Mouse (Mus musculus) adrenal gland, adult 10 weeks (tissue): ENCODE results near the gene Slc6a16. TPM values are rescaled to one million over a fixed set of nuclear protein-coding genes. Genes with fewer than 3 reads are reported as not detected.

Source experiments
- polyA plus RNA-seq: library from polyadenylated mRNA; stranded (reverse); fragments of 350-450 nt; fragmentation: Illumina TruSeq; extraction: RNeasy Lipid Tissue Mini Kit (QIAGEN cat#74804); gene quantifications from one replicate; pipeline ENCODE4 v1.2.3, GENCODE M21; 2014; ENCODE audit warnings: low read depth, low replicate concordance

Slc6a16 gene
- polyA plus RNA-seq: not detected

GRCm38 (mm10) chr7:45240633-45241388 is at the start of gene Slc6a16:
Slc6a16 (plus strand) TSS chr7:45241085.

DNA sequence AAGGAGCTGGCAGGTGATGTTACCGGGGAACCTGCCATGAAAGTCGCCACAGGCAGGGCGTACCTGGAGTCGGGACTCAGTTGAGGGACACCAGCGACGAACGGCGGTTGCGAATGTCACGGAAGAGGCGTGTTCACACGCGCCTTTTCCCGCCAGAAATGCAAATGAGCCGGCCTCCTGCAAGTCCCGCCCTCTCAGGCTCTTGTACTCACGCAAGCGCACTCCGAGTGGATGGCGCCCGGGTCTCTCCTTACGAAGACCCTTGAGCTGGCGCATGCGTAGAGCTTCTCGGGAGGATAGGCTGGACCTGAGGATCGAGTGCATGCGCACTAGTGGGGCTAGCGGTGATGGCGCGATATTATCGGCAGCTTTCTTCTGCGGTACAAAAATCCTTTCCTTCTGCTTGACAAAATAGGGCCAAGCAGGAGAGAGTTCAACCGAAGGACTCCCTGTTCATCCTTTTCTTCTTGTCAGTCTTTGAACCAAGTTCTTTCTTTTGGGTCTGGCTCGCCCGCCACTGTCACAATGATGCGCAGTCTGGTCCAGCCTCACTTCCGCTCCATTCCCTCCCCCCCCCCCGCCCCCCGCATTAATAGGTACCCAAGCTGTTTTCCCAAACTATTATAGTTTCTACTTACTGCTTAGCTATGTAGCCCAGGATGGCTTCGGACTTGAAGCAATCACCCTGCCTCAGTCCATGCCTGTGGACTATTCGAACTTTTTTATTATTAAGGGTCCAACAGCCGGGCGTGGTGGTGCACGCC is 36.3 kb upstream of the Slc6a16 start, which contains the start of gene Ccdc155:
Gene Ccdc155, minus strand, starts transcription at position 513 of the 764 bp plus-strand sequence.

GRCm38 (mm10) chr7:45211851-45212251 is 29.0 kb upstream of the Slc6a16 start, which contains the start of gene Dkkl1:
Dkkl1 (minus strand) TSS chr7:45212147.

DNA sequence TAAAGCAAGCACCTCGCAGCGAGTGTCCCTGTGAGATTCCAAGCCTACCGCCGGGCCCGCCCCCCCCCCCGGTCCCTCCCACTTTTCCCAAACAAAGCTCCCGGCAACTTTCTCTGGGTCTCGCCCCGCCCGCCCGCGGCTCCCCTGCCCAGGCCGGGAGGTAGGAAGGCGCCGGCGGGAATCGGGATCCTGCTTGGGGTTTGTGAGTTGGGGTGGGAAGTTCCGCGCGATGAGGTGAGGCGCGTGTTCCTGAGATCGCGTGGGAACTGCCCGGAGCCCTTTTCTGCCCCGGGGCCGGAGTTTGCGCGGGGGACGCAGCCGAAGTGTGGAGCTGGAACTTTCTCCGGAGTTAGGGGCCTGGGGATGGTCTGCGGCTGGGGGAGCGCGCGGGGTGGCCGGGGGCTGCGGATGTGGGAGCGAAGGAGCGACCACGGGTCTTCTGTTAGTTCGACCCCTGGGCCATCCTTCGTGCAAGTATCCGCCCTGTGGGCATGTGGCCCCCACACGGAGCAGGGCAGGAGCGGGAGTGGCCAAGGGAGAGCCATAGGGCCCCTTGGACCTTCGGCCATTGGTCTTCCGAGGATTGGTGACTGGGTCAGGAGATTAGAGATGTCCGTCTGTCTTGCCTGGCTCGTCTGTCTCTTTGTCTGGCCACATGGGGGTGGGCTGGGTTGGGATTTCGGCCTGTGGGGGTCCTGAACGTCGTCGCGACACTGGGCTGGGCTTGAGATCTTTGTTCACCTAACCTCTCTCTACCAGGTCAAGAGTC is 25.0 kb upstream of the Slc6a16 start, which contains the start of gene Tead2:
Gene Tead2, plus strand, starts transcription at position 81 of the 769 bp plus-strand sequence.

DNA sequence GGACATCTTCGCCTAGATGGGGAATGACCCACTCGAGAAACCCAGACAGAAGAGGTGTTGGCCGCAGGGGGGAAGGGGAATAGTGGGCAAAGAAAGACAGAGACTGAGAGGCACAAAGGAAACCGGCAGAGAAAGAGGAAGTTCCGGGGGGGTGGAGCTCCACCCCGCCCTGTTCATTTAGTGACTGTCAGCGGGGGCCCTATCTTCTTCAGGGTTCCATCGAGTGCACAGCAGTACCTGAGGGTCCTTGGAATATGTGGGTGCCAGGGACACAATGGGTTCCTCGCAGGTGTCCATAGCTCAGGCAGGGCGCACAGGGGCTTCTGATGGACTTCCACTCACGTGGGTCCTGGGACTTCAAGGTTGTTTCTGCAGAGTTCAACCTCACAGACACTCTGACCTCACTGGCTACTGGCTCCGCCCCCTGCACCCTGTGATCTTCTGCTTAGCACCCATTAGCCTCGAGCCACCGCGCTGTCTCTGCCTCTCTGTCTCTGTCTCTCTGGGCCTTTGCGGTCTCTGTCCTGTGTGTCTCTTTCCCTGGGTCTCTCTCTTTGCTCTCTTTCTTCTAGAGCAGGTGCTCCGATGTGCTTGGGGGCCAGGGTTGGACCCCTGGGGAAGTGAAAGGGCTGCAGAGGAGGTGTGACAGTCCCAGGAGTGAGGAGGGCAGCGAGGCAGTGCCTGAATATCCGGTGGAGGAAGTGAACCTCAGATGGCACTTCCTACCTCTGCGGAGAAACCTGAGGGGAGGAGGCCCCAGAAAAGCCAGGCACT is 2.0 kb upstream of the Slc6a16 start, which contains the start of gene Cd37:
Gene Cd37, minus strand, starts transcription at position 393 of the 774 bp plus-strand sequence.

GRCm38 (mm10) chr7:45277136-45277760 is 36.4 kb downstream of the Slc6a16 start, which contains the start of gene Slc6a21:
Slc6a21 (plus strand) TSS chr7:45277513.

Other genes starting within 250 kb of the Slc6a16 start
- gene Irf3, start 243.4 kb upstream of the Slc6a16 start, polyA plus RNA-seq: 24.6 TPM
- not detected for gene Bcl2l12, start 242.4 kb upstream of the Slc6a16 start, polyA plus RNA-seq
- 4.1 TPM for gene Scaf1, start 224.7 kb upstream of the Slc6a16 start, polyA plus RNA-seq
- 5.8 TPM for gene Rras, start 223.1 kb upstream of the Slc6a16 start, polyA plus RNA-seq
- gene Prr12, start 188.2 kb upstream of the Slc6a16 start, polyA plus RNA-seq: 0.41 TPM
- 7.3 TPM for gene Nosip, start 178.7 kb upstream of the Slc6a16 start, polyA plus RNA-seq
- 3.9 TPM for gene Prrg2, start 178.4 kb upstream of the Slc6a16 start, polyA plus RNA-seq
- gene Rcn3, start 148.9 kb upstream of the Slc6a16 start, polyA plus RNA-seq: not detected
- 21.6 TPM for gene Fcgrt, start 137.2 kb upstream of the Slc6a16 start, polyA plus RNA-seq
- 313 TPM for gene Rps11, start 116.6 kb upstream of the Slc6a16 start, polyA plus RNA-seq
- gene Rpl13a, start 112.3 kb upstream of the Slc6a16 start, polyA plus RNA-seq: 287 TPM
- not detected for gene Gm45713, start 104.9 kb upstream of the Slc6a16 start, polyA plus RNA-seq
- gene Flt3l, start 104.7 kb upstream of the Slc6a16 start, polyA plus RNA-seq: 11.4 TPM
- gene Pih1d1, start 86.8 kb upstream of the Slc6a16 start, polyA plus RNA-seq: 2.8 TPM
- 2.0 TPM for gene Aldh16a1, start 86.5 kb upstream of the Slc6a16 start, polyA plus RNA-seq
- gene Slc17a7, start 77.1 kb upstream of the Slc6a16 start, polyA plus RNA-seq: not detected
- gene Gfy, start 61.5 kb upstream of the Slc6a16 start, polyA plus RNA-seq: not detected
- not detected for gene Pth2, start 60.1 kb upstream of the Slc6a16 start, polyA plus RNA-seq
- not detected for gene Ccdc155, start 36.2 kb upstream of the Slc6a16 start, polyA plus RNA-seq
- not detected for gene Dkkl1, start 28.9 kb upstream of the Slc6a16 start, polyA plus RNA-seq
- 2.2 TPM for gene Tead2, start 25.3 kb upstream of the Slc6a16 start, polyA plus RNA-seq
- gene Cd37, start 2.0 kb upstream of the Slc6a16 start, polyA plus RNA-seq: 0.52 TPM
- not detected for gene Slc6a21, start 36.4 kb downstream of the Slc6a16 start, polyA plus RNA-seq
- gene Trpm4, start 92.7 kb downstream of the Slc6a16 start, polyA plus RNA-seq: 0.29 TPM
- gene Hrc, start 94.2 kb downstream of the Slc6a16 start, polyA plus RNA-seq: 0.87 TPM
- gene Ppfia3, start 125.9 kb downstream of the Slc6a16 start, polyA plus RNA-seq: not detected
- not detected for gene Lin7b, start 129.5 kb downstream of the Slc6a16 start, polyA plus RNA-seq
- gene Snrnp70, start 154.7 kb downstream of the Slc6a16 start, polyA plus RNA-seq: 77.1 TPM
- gene Kcna7, start 164.6 kb downstream of the Slc6a16 start, polyA plus RNA-seq: not detected
- gene Ntf5, start 172.6 kb downstream of the Slc6a16 start, polyA plus RNA-seq: not detected
- not detected for gene Lhb, start 179.7 kb downstream of the Slc6a16 start, polyA plus RNA-seq
- gene Gys1, start 193.8 kb downstream of the Slc6a16 start, polyA plus RNA-seq: 5.4 TPM
- gene Ruvbl2, start 197.0 kb downstream of the Slc6a16 start, polyA plus RNA-seq: 0.76 TPM
- 6.7 TPM for gene Ftl1, start 218.8 kb downstream of the Slc6a16 start, polyA plus RNA-seq
- 1.1 TPM for gene Bax, start 225.8 kb downstream of the Slc6a16 start, polyA plus RNA-seq
- gene Tulp2, start 240.8 kb downstream of the Slc6a16 start, polyA plus RNA-seq: not detected
- not detected for gene Gm45808, start 245.7 kb downstream of the Slc6a16 start, polyA plus RNA-seq
- 122 TPM for gene Dhdh, start 247.7 kb downstream of the Slc6a16 start, polyA plus RNA-seq